ENCODE assay signal across 1 mouse cellular context in the genomic region with DNA sequence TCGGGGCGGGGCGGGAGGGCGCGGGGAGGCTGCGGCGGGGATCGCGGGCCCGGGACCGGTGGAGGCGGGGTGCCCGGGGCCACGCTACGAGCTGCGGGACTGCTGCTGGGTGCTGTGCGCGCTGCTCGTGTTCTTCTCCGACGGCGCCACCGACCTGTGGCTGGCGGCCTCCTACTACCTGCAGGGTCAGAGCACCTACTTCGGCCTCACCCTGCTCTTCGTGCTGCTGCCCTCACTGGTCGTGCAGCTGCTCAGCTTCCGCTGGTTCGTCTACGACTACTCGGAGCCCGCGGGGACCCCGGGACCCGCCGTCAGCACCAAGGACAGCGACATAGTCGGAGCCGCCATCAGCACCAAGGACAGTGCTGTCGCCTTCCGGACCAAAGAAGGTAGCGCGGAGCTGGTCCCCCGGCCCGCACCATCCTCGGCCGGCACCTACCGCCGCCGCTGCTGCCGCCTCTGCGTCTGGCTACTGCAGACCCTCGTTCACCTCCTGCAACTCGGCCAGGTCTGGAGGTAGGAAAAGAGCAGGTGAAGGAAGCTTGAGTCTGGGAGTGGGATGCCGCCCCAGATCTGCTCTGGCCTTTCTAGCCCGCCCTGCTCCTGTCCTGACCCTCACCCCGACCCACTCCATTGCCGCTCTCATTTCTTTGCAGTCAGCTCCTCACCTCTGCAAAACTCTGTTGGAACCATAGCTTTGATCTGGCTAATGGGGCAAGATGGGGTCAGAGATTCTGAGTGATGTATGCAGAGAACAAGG.
TF ChIP-seq lines count a peak whose summit lies in the region.

No protein-coding gene starts in this region.

TF ChIP-seq in MEL, 35 proteins besides CTCF, POLR2A, EP300 and RAD21 (continued from another document):
- TF ChIP-seq MAZ (IDR thresholded peaks at IDR 0.05; ENCODE audit: low read depth, low read length) (no peak), MEF2A (IDR thresholded peaks at IDR 0.05; ENCODE audit: extremely low read depth, insufficient replicate concordance, low read depth, low read length, poor library complexity, severe bottlenecking) (no peak), E2F4 (IDR thresholded peaks at IDR 0.05; ENCODE audit: borderline replicate concordance, low read depth, low read length) (no peak), TAL1 (IDR thresholded peaks at IDR 0.05; ENCODE audit: low read length) (no peak), RCOR1 (IDR thresholded peaks at IDR 0.05; ENCODE audit: low read depth, low read length) (no peak), MAX (IDR thresholded peaks at IDR 0.05; ENCODE audit: low read length) (no peak), SIN3A (IDR thresholded peaks at IDR 0.05; ENCODE audit: low read length) (peak; percentile 97), CHD1 (IDR thresholded peaks at IDR 0.05; ENCODE audit: low read depth, low read length) (no peak), SMC3 (IDR thresholded peaks at IDR 0.05; ENCODE audit: low read depth, low read length) (no peak)
TF ChIP-seq in MEL: peak in this region for 3.
